Mouse (Mus musculus) right cerebral cortex, adult 2 months (tissue): ENCODE results near the gene Eml6.
"Not testable (repeated sequence)": the region's sequence is repeated elsewhere in the genome, so short reads cannot be mapped to it uniquely, and the experiment has no call there.

Source experiments
- DNase-seq, 2 experiments: peaks; one replicate each; pipeline ENCODE4 v3.0.0; 2021 to 2022; ENCODE audit warnings: low spot score in 2 of 2

Eml6 gene

GRCm38 (mm10) chr11:29840606-29841227, 185.1 kb downstream of the Eml6 start:
- DNase-seq, result no peak

GRCm38 (mm10) chr11:29839781-29840180, 186.1 kb downstream of the Eml6 start:
- no peak for DNase-seq

GRCm38 (mm10) chr11:29837066-29837465, 188.8 kb downstream of the Eml6 start:
- DNase-seq, result no peak

- no peak for DNase-seq
These were observed 198.1 kb downstream of the Eml6 start for GRCm38 (mm10) chr11:29827729-29828128.

- no peak for DNase-seq
These were observed 199.8 kb downstream of the Eml6 start for GRCm38 (mm10) chr11:29826001-29826400.

GRCm38 (mm10) chr11:29825271-29825718, 200.5 kb downstream of the Eml6 start, which contains the start of gene 4931440F15Rik:
4931440F15Rik (minus strand) TSS chr11:29825668.
- DNase-seq, result not testable (repeated sequence)

- not testable (repeated sequence) for DNase-seq
These were observed 201.2 kb downstream of the Eml6 start for GRCm38 (mm10) chr11:29824474-29825270.

GRCm38 (mm10) chr11:29823141-29823540, 202.7 kb downstream of the Eml6 start:
- DNase-seq, result no peak

GRCm38 (mm10) chr11:29815670-29816069, 210.2 kb downstream of the Eml6 start:
- DNase-seq, result no peak

GRCm38 (mm10) chr11:29815261-29815660, 210.6 kb downstream of the Eml6 start:
- DNase-seq, result no peak

- DNase-seq, result no peak
These were observed 212.6 kb downstream of the Eml6 start for GRCm38 (mm10) chr11:29813267-29813666.

- DNase-seq, result no peak
These were observed 213.4 kb downstream of the Eml6 start for GRCm38 (mm10) chr11:29812475-29812874.

GRCm38 (mm10) chr11:29810324-29810723, 215.5 kb downstream of the Eml6 start:
- peak in 1 of 2 experiments; percentile 53 for DNase-seq

- DNase-seq, result no peak
These were observed 216.7 kb downstream of the Eml6 start for GRCm38 (mm10) chr11:29808981-29809589.

GRCm38 (mm10) chr11:29808173-29808980, 217.5 kb downstream of the Eml6 start:
- DNase-seq, result no peak

- no peak for DNase-seq
These were observed 218.5 kb downstream of the Eml6 start for GRCm38 (mm10) chr11:29807325-29807724.

- DNase-seq, result no peak
These were observed 224.1 kb downstream of the Eml6 start for GRCm38 (mm10) chr11:29801432-29802427.

GRCm38 (mm10) chr11:29799839-29800238, 226.0 kb downstream of the Eml6 start:
- DNase-seq, result no peak

GRCm38 (mm10) chr11:29795106-29795505, 230.7 kb downstream of the Eml6 start:
- peak; percentile 77 to 83 for DNase-seq

GRCm38 (mm10) chr11:29794475-29794874, 231.4 kb downstream of the Eml6 start:
- peak in 1 of 2 experiments; percentile 50 for DNase-seq
